Mouse (Mus musculus): Measurements from ENCODE around the gene Xpo5. TPM values are rescaled to one million over a fixed set of nuclear protein-coding genes. Genes with fewer than 3 reads are reported as not detected.

The Xpo5 gene
- 10 to 100 TPM; 42.1 to 43.3 TPM for total RNA-seq (2021)
- long read RNA-seq, experiment 1, full-length matches to known transcripts, result 10 of 23 reads
- long read RNA-seq, experiment 1, partial matches to known transcripts, result 9 of 23 reads
- long read RNA-seq, experiment 1, other reads (novel, unspliced or antisense), result 4 of 23 reads
- long read RNA-seq, experiment 2, full-length matches to known transcripts, result 16 of 24 reads
- long read RNA-seq, experiment 2, partial matches to known transcripts, result 7 of 24 reads
- long read RNA-seq, experiment 2, other reads (novel, unspliced or antisense), result 1 of 24 reads

- peak; percentile 26 for TF ChIP-seq CTCF (IDR thresholded peaks at IDR 0.05)
- peak; percentile 93 for DNase-seq (ENCODE audit: extremely low spot score in 1 of 2, low spot score in 2 of 2)
- Histone ChIP-seq H3K27ac (peak within 1 kb of the TSS; percentile 82), H3K4me3 (peak within 1 kb of the TSS; percentile 74)
- intact Hi-C loops (cut with DNase I), result loop anchor here (5.0 kb wide), 2 partner anchors 45 to 190 kb away; partner anchors contain the start of genes Polr1c and Yipf3
Observed at GRCm38 (mm10) chr17:46202421-46203071, at the start of gene Xpo5, which contains the start of gene Polh. Gene Xpo5 (plus strand): TSS chr17:46202782. Gene Polh (minus strand): TSS chr17:46202645.

GRCm38 (mm10) chr17:46152847-46153782 is 49.5 kb upstream of the Xpo5 start, which contains the start of gene Mad2l1bp:
Gene Mad2l1bp (minus strand): TSS chr17:46153553.
- no peak for TF ChIP-seq CTCF (IDR thresholded peaks at IDR 0.05)
- intact Hi-C loops (cut with DNase I), result no loop called here
- Histone ChIP-seq H3K27ac (peak within 1 kb of the TSS; percentile 78), H3K4me3 (peak within 1 kb of the TSS; percentile 71)
- peak; percentile 82 to 84 for DNase-seq (ENCODE audit: extremely low spot score in 1 of 2, low spot score in 2 of 2)

GRCm38 (mm10) chr17:46154336-46154735 is 48.2 kb upstream of the Xpo5 start:
- Histone ChIP-seq H3K27ac (no peak overlapping the region), H3K4me3 (no peak overlapping the region)
- TF ChIP-seq CTCF (IDR thresholded peaks at IDR 0.05), result no peak
- no peak for DNase-seq (ENCODE audit: extremely low spot score in 1 of 2, low spot score in 2 of 2)
- intact Hi-C loops (cut with DNase I), result no loop called here

GRCm38 (mm10) chr17:46156680-46157079 is 45.9 kb upstream of the Xpo5 start:
- DNase-seq (ENCODE audit: extremely low spot score in 1 of 2, low spot score in 2 of 2), result no peak
- Histone ChIP-seq H3K4me3 (no peak overlapping the region), H3K27ac (no peak overlapping the region)
- TF ChIP-seq CTCF (IDR thresholded peaks at IDR 0.05), result no peak
- intact Hi-C loops (cut with DNase I), result no loop called here

- intact Hi-C loops (cut with DNase I), result no loop called here
- no peak overlapping the region for H3K4me3 ChIP-seq
- no peak for DNase-seq (ENCODE audit: extremely low spot score in 1 of 2, low spot score in 2 of 2)
- H3K27ac ChIP-seq, result no peak overlapping the region
- no peak for TF ChIP-seq CTCF (IDR thresholded peaks at IDR 0.05)
Observed at GRCm38 (mm10) chr17:46157131-46157530, 45.5 kb upstream of the Xpo5 start.

GRCm38 (mm10) chr17:46159236-46159635 is 43.3 kb upstream of the Xpo5 start:
- H3K27ac ChIP-seq, result no peak overlapping the region
- intact Hi-C loops (cut with DNase I), result no loop called here

GRCm38 (mm10) chr17:46160090-46160662 is 42.4 kb upstream of the Xpo5 start:
- intact Hi-C loops (cut with DNase I), result no loop called here
- peak; percentile 80 to 83 for DNase-seq (ENCODE audit: extremely low spot score in 1 of 2, low spot score in 2 of 2)
- TF ChIP-seq CTCF (IDR thresholded peaks at IDR 0.05), result peak; percentile 59

More at GRCm38 (mm10) chr17:46159236-46159635, 43.3 kb upstream of the Xpo5 start:
- DNase-seq (ENCODE audit: extremely low spot score in 1 of 2, low spot score in 2 of 2), result no peak
- no peak for TF ChIP-seq CTCF (IDR thresholded peaks at IDR 0.05)
- no peak overlapping the region for H3K4me3 ChIP-seq

GRCm38 (mm10) chr17:46160686-46161085 is 41.9 kb upstream of the Xpo5 start, which contains the start of gene Gtpbp2:
Gene Gtpbp2 (plus strand): TSS chr17:46161032.
- intact Hi-C loops (cut with DNase I), result no loop called here

More at GRCm38 (mm10) chr17:46160090-46160662, 42.4 kb upstream of the Xpo5 start:
- H3K4me3 ChIP-seq, result peak overlapping the region; percentile 91
- H3K27ac ChIP-seq, result peak overlapping the region; percentile 88

GRCm38 (mm10) chr17:46161179-46161578 is 41.4 kb upstream of the Xpo5 start:
- TF ChIP-seq CTCF (IDR thresholded peaks at IDR 0.05), result no peak
- no peak for DNase-seq (ENCODE audit: extremely low spot score in 1 of 2, low spot score in 2 of 2)
- Histone ChIP-seq H3K4me3 (peak overlapping the region; percentile 91), H3K27ac (peak overlapping the region; percentile 77)
- intact Hi-C loops (cut with DNase I), result no loop called here

More at GRCm38 (mm10) chr17:46160686-46161085, 41.9 kb upstream of the Xpo5 start, which contains the start of gene Gtpbp2:
- peak within 1 kb of the TSS; percentile 88 for H3K27ac ChIP-seq
- DNase-seq (ENCODE audit: extremely low spot score in 1 of 2, low spot score in 2 of 2), result peak; percentile 92 to 96
- peak within 1 kb of the TSS; percentile 91 for H3K4me3 ChIP-seq
- no peak for TF ChIP-seq CTCF (IDR thresholded peaks at IDR 0.05)

GRCm38 (mm10) chr17:46161710-46162109 is 40.9 kb upstream of the Xpo5 start:
- no peak for DNase-seq (ENCODE audit: extremely low spot score in 1 of 2, low spot score in 2 of 2)
- TF ChIP-seq CTCF (IDR thresholded peaks at IDR 0.05), result no peak
- intact Hi-C loops (cut with DNase I), result no loop called here
- peak overlapping the region; percentile 91 for H3K4me3 ChIP-seq
- H3K27ac ChIP-seq, result peak overlapping the region; percentile 77; the same call in 1 of the 2 replicates

GRCm38 (mm10) chr17:46162551-46162950 is 40.0 kb upstream of the Xpo5 start:
- TF ChIP-seq CTCF (IDR thresholded peaks at IDR 0.05), result no peak
- no peak for DNase-seq (ENCODE audit: extremely low spot score in 1 of 2, low spot score in 2 of 2)
- Histone ChIP-seq H3K27ac (no peak overlapping the region), H3K4me3 (no peak overlapping the region)
- intact Hi-C loops (cut with DNase I), result no loop called here

Measured in left cerebral cortex, adult 2 months (tissue).